Mouse (Mus musculus): ENCODE results near the gene Kcne3. TPM values are rescaled to one million over a fixed set of nuclear protein-coding genes. Genes with fewer than 3 reads are reported as not detected.

Kcne3 gene
- polyA plus RNA-seq, 1 experiment from 2014 or later, result 1.6 TPM

GRCm38 (mm10) chr7:100187601-100188000 lies 11.3 kb downstream of the Kcne3 start:
- ATAC-seq (no peak), DNase-seq (peak; percentile 55)
- H3K4me1 ChIP-seq (ENCODE audit: insufficient read depth), result no peaks in the 10 kb centered on the region
- H3K27ac ChIP-seq (ENCODE audit: low read depth), result no peak overlapping the region
- TF ChIP-seq CTCF (IDR thresholded peaks at IDR 0.05; ENCODE audit: low read depth), result peak; percentile 82
- TF ChIP-seq EP300 (IDR thresholded peaks at IDR 0.05; ENCODE audit: low read depth), result no peak
- no peak overlapping the region for H3K4me2 ChIP-seq (ENCODE audit: low read depth, low read length)
- no peaks in the 10 kb centered on the region for H3K27me3 ChIP-seq (ENCODE audit: insufficient read depth, low read length)
- 18% methylated on average over 7 of the region's 7 CpGs for WGBS (ENCODE audit: insufficient replicate concordance)
- H3K36me3 ChIP-seq (replicated peaks; ENCODE audit: insufficient read depth, low read length), result no peaks in the 10 kb centered on the region
- no peak overlapping the region for H3K9ac ChIP-seq (replicated peaks)
- no peaks in the 10 kb centered on the region for H3K9me3 ChIP-seq (ENCODE audit: low read length)
- no peak overlapping the region for H3K4me3 ChIP-seq (ENCODE audit: low read depth, low read length)

DNA sequence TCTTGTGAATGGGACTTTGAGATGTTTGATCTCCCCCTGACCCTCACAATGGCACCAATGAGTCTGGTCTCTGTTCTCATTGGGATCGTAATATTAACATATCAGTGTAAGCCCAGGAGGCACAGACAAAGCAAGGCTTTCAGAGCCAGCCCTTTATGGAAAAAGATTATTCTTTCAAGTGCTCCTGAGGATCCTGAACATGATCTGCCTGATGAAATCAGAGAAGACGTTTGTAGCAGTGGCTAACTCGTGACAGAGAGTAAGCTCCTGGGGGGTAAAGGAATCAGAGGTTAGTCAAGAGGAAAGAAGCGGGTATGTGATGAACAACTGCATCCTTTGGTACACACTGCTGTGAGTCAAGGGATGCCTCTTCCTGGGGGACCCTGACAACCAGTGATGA lies 13.9 kb downstream of the Kcne3 start:
- no peak for TF ChIP-seq EP300 (IDR thresholded peaks at IDR 0.05; ENCODE audit: low read depth)
- TF ChIP-seq CTCF (IDR thresholded peaks at IDR 0.05; ENCODE audit: low read depth), result no peak
- H3K4me1 ChIP-seq (ENCODE audit: insufficient read depth), result no peaks in the 10 kb centered on the region
- ATAC-seq (no peak), DNase-seq (no peak)
- H3K4me3 ChIP-seq (ENCODE audit: low read depth, low read length), result no peak overlapping the region
- no peak overlapping the region for H3K27ac ChIP-seq (ENCODE audit: low read depth)
- no peak overlapping the region for H3K9ac ChIP-seq (replicated peaks)
- no peaks in the 10 kb centered on the region for H3K27me3 ChIP-seq (ENCODE audit: insufficient read depth, low read length)
- no peak overlapping the region for H3K4me2 ChIP-seq (ENCODE audit: low read depth, low read length)
- whole genome bisulfite sequencing (ENCODE audit: insufficient replicate concordance), result 60% methylated on average over 4 of the region's 4 CpGs
- H3K36me3 ChIP-seq (replicated peaks; ENCODE audit: insufficient read depth, low read length), result no peaks in the 10 kb centered on the region
- H3K9me3 ChIP-seq (ENCODE audit: low read length), result no peaks in the 10 kb centered on the region

DNA sequence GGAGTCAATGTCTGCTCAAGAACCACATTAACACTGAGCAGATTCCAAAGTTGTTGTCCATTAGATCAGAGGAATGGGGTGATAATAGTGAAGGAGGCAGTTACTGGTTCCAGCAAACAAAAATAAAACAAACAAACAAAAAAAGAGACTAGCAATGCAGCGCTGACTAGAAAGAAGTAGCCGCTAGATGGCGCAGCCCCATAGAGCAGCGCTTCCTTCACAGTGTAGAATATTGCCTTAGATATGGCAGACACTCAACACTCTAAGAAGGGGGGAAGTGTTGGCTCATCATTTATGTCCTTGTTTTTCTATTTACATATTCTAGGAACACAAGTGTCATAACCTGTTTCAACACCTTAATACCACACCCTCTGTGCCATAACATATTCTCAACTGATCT lies 14.5 kb downstream of the Kcne3 start:
- DNase-seq (peak; percentile 74), ATAC-seq (peak; percentile 47; the same call in 1 of the 2 replicates)
- no peaks in the 10 kb centered on the region for H3K9me3 ChIP-seq (ENCODE audit: low read length)
- H3K4me3 ChIP-seq (ENCODE audit: low read depth, low read length), result no peak overlapping the region
- no peaks in the 10 kb centered on the region for H3K36me3 ChIP-seq (replicated peaks; ENCODE audit: insufficient read depth, low read length)
- no peak overlapping the region for H3K4me2 ChIP-seq (ENCODE audit: low read depth, low read length)
- no peak overlapping the region for H3K27ac ChIP-seq (ENCODE audit: low read depth)
- H3K4me1 ChIP-seq (ENCODE audit: insufficient read depth), result no peaks in the 10 kb centered on the region
- 1% methylated on average over 4 of the region's 4 CpGs for WGBS (ENCODE audit: insufficient replicate concordance)
- H3K9ac ChIP-seq (replicated peaks), result no peak overlapping the region
- TF ChIP-seq EP300 (IDR thresholded peaks at IDR 0.05; ENCODE audit: low read depth) (no peak), CTCF (IDR thresholded peaks at IDR 0.05; ENCODE audit: low read depth) (peak; percentile 91)
- no peaks in the 10 kb centered on the region for H3K27me3 ChIP-seq (ENCODE audit: insufficient read depth, low read length)

- TF ChIP-seq EP300 (IDR thresholded peaks at IDR 0.05; ENCODE audit: low read depth) (no peak), CTCF (IDR thresholded peaks at IDR 0.05; ENCODE audit: low read depth) (no peak)
- Histone ChIP-seq H3K9me3 (ENCODE audit: low read length) (no peaks in the 10 kb centered on the region), H3K9ac (replicated peaks) (no peak overlapping the region), H3K4me3 (ENCODE audit: low read depth, low read length) (no peak overlapping the region), H3K4me1 (ENCODE audit: insufficient read depth) (no peaks in the 10 kb centered on the region), H3K4me2 (ENCODE audit: low read depth, low read length) (no peak overlapping the region), H3K27me3 (ENCODE audit: insufficient read depth, low read length) (no peaks in the 10 kb centered on the region), H3K36me3 (replicated peaks; ENCODE audit: insufficient read depth, low read length) (no peaks in the 10 kb centered on the region), H3K27ac (ENCODE audit: low read depth) (no peak overlapping the region)
- ATAC-seq (no peak), DNase-seq (no peak)
- WGBS (ENCODE audit: insufficient replicate concordance), result 87% methylated on average over 3 of the region's 3 CpGs
Measured at GRCm38 (mm10) chr7:100201191-100201590, 24.9 kb downstream of the Kcne3 start.

DNA sequence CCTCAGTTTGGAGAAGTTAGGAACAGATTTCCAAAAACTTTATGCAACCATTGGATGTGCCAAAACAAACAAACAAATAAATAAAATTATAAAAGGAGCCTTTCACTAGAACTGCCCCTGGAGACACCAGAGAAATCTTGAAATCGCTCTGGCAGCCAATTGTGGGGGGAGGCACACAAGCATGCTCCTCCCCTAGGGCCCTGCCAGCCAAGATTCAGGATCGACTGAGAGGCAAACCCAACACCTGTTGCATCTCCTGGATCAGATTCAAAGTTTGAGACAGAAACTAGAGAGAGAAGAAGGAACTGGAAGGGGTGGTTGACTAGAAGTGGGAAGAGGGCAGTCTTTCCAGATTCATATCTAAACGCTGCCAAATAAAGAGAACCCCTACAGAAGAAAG lies 27.3 kb downstream of the Kcne3 start:
- no peak for TF ChIP-seq CTCF (IDR thresholded peaks at IDR 0.05; ENCODE audit: low read depth)
- no peaks in the 10 kb centered on the region for H3K9me3 ChIP-seq (ENCODE audit: low read length)
- H3K27me3 ChIP-seq (ENCODE audit: insufficient read depth, low read length), result no peaks in the 10 kb centered on the region
- H3K4me1 ChIP-seq (ENCODE audit: insufficient read depth), result peaks cover 11% of the 10 kb centered on the region; the same call in 1 of the 2 replicates
- H3K27ac ChIP-seq (ENCODE audit: low read depth), result no peak overlapping the region
- DNase-seq, result no peak
- WGBS (ENCODE audit: insufficient replicate concordance), result 56% methylated on average over 3 of the region's 3 CpGs
- no peak overlapping the region for H3K4me2 ChIP-seq (ENCODE audit: low read depth, low read length)
- no peak for ATAC-seq
- no peak overlapping the region for H3K9ac ChIP-seq (replicated peaks)
- H3K36me3 ChIP-seq (replicated peaks; ENCODE audit: insufficient read depth, low read length), result no peaks in the 10 kb centered on the region
- no peak overlapping the region for H3K4me3 ChIP-seq (ENCODE audit: low read depth, low read length)

DNA sequence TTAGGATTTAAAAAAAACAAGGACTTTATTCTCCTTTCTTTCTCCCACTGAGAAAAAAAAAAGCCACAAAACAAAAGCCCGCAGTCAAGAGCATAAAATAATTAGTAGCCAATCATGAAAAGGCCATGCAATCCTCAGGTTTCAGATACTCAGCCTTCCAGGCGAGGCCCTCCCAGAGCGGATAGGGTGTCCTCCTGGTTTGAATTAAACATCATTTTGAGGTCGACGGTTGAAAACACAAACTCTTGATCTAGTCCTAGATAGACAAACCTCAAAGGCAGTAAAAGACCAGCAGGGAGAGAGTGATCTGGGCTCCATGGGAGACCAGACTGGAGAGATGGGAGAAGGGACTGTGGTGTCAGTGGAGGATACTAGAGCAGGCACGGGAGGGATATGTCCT lies 28.6 kb downstream of the Kcne3 start:
- Histone ChIP-seq H3K4me1 (ENCODE audit: insufficient read depth) (peaks cover 11% of the 10 kb centered on the region; the same call in 1 of the 2 replicates), H3K36me3 (replicated peaks; ENCODE audit: insufficient read depth, low read length) (no peaks in the 10 kb centered on the region), H3K4me3 (ENCODE audit: low read depth, low read length) (no peak overlapping the region), H3K27ac (ENCODE audit: low read depth) (no peak overlapping the region), H3K4me2 (ENCODE audit: low read depth, low read length) (no peak overlapping the region), H3K9me3 (ENCODE audit: low read length) (no peaks in the 10 kb centered on the region), H3K9ac (replicated peaks) (no peak overlapping the region), H3K27me3 (ENCODE audit: insufficient read depth, low read length) (no peaks in the 10 kb centered on the region)
- TF ChIP-seq CTCF (IDR thresholded peaks at IDR 0.05; ENCODE audit: low read depth), result no peak
- no peak for TF ChIP-seq EP300 (IDR thresholded peaks at IDR 0.05; ENCODE audit: low read depth)
- 74% methylated on average over 6 of the region's 6 CpGs for WGBS (ENCODE audit: insufficient replicate concordance)
- ATAC-seq (no peak), DNase-seq (no peak)

- TF ChIP-seq CTCF (IDR thresholded peaks at IDR 0.05; ENCODE audit: low read depth) (no peak), EP300 (IDR thresholded peaks at IDR 0.05; ENCODE audit: low read depth) (no peak)
- WGBS (ENCODE audit: insufficient replicate concordance), result 76% methylated on average over 2 of the region's 2 CpGs
- H3K4me2 ChIP-seq (ENCODE audit: low read depth, low read length), result no peak overlapping the region
- H3K4me1 ChIP-seq (ENCODE audit: insufficient read depth), result peaks cover 11% of the 10 kb centered on the region; the same call in 1 of the 2 replicates
- no peaks in the 10 kb centered on the region for H3K9me3 ChIP-seq (ENCODE audit: low read length)
- no peak overlapping the region for H3K27ac ChIP-seq (ENCODE audit: low read depth)
- H3K27me3 ChIP-seq (ENCODE audit: insufficient read depth, low read length), result no peaks in the 10 kb centered on the region
- no peaks in the 10 kb centered on the region for H3K36me3 ChIP-seq (replicated peaks; ENCODE audit: insufficient read depth, low read length)
- ATAC-seq, result no peak
- no peak for DNase-seq
- H3K9ac ChIP-seq (replicated peaks), result no peak overlapping the region
- H3K4me3 ChIP-seq (ENCODE audit: low read depth, low read length), result no peak overlapping the region
Measured at GRCm38 (mm10) chr7:100206144-100206543, 29.8 kb downstream of the Kcne3 start.
